Mouse (Mus musculus) myocyte (in vitro differentiated cells): ENCODE data around the gene Ncoa3. TPM values are rescaled to one million over a fixed set of nuclear protein-coding genes. Genes with fewer than 3 reads are reported as not detected.

Experiments
- H3K27me3 ChIP-seq: one replicate; pipeline ENCODE4 v1.6.1; 2011; ENCODE audit not compliant: control insufficient read depth, insufficient read depth, insufficient read length
- H3K36me3 ChIP-seq: one replicate; pipeline ENCODE4 v1.6.1; 2011; ENCODE audit not compliant: control insufficient read depth, insufficient read depth
- H3K4me2 ChIP-seq: one replicate; pipeline ENCODE4 v1.6.1; 2011; ENCODE audit warnings: low read depth, control low read depth
- H3K4me3 ChIP-seq: one replicate; pipeline ENCODE4 v1.5.1; 2011; ENCODE audit warnings: mild to moderate bottlenecking, control low read depth, moderate library complexity
- H3K79me2 ChIP-seq: one replicate; pipeline ENCODE4 v1.6.1; 2011; ENCODE audit not compliant: control insufficient read depth, insufficient read depth
- H3ac ChIP-seq: one replicate; pipeline ENCODE4 v1.6.1; 2011; ENCODE audit not compliant: control insufficient read depth, insufficient read length
- CEBPB ChIP-seq: IDR thresholded peaks from 2 replicates; pipeline ENCODE4 v1.6.1; 2011; ENCODE audit warnings: mild to moderate bottlenecking, moderate library complexity; ENCODE audit not compliant: poor library complexity, insufficient read depth, severe bottlenecking
- E2F4 ChIP-seq: IDR thresholded peaks from one replicate; pipeline ENCODE4 v1.6.1; 2011; ENCODE audit warnings: mild to moderate bottlenecking, control low read depth, moderate library complexity; ENCODE audit not compliant: insufficient read depth
- MAX ChIP-seq: IDR thresholded peaks from one replicate; pipeline ENCODE4 v1.6.1; 2011; ENCODE audit warnings: low read depth, mild to moderate bottlenecking, control low read depth
- MYOD1 ChIP-seq, 3 experiments: IDR thresholded peaks; one replicate each; pipeline ENCODE4 v1.6.1; 2011; ENCODE audit warnings: control low read depth in 2 of 3, low read depth in 2 of 3, mild to moderate bottlenecking in 2 of 3, moderate library complexity in 1 of 3; ENCODE audit not compliant: insufficient read length in 2 of 3, control insufficient read depth in 1 of 3
- MYOG ChIP-seq, 3 experiments: IDR thresholded peaks; one replicate each; pipeline ENCODE4 v1.6.1; 2011; ENCODE audit warnings: control low read depth in 2 of 3, low read depth in 2 of 3, mild to moderate bottlenecking in 2 of 3; ENCODE audit not compliant: insufficient read length in 2 of 3, control insufficient read depth in 1 of 3, insufficient read depth in 1 of 3
- POLR2A ChIP-seq: IDR thresholded peaks from one replicate; pipeline ENCODE4 v1.6.1; 2011; ENCODE audit warnings: low read depth, mild to moderate bottlenecking, control low read depth, moderate library complexity; ENCODE audit not compliant: insufficient read length
- POLR2AphosphoS2 ChIP-seq: IDR thresholded peaks from one replicate; pipeline ENCODE4 v1.6.1; 2011; ENCODE audit warnings: low read depth, control low read depth; ENCODE audit not compliant: insufficient read length
- REST ChIP-seq: IDR thresholded peaks from one replicate; pipeline ENCODE4 v1.6.1; 2011; ENCODE audit warnings: mild to moderate bottlenecking, control low read depth, moderate library complexity; ENCODE audit not compliant: insufficient read depth, insufficient read length
- SRF ChIP-seq: IDR thresholded peaks from one replicate; pipeline ENCODE4 v1.6.1; 2011; ENCODE audit warnings: low read depth; ENCODE audit not compliant: control insufficient read depth, insufficient read length
- TCF12 ChIP-seq: IDR thresholded peaks from one replicate; pipeline ENCODE4 v1.6.1; 2011; ENCODE audit warnings: mild to moderate bottlenecking, control low read depth; ENCODE audit not compliant: poor library complexity, insufficient read depth, severe bottlenecking
- TCF3 ChIP-seq: IDR thresholded peaks from one replicate; pipeline ENCODE4 v1.6.1; 2011; ENCODE audit warnings: low read depth, control low read depth; ENCODE audit not compliant: insufficient read length
- USF1 ChIP-seq: IDR thresholded peaks from one replicate; pipeline ENCODE4 v1.6.1; 2011; ENCODE audit warnings: low read depth, mild to moderate bottlenecking, control low read depth, moderate library complexity
- polyA plus RNA-seq: library from polyadenylated mRNA; unstranded; fragments of >200 nt; fragmentation: generic; extraction: Trizol; gene quantifications from one replicate; pipeline ENCODE4 v1.2.1, GENCODE M21; 2012; ENCODE audit warnings: missing spikeins

Ncoa3 gene
- polyA plus RNA-seq, 1 experiment: 5.8 TPM

DNA sequence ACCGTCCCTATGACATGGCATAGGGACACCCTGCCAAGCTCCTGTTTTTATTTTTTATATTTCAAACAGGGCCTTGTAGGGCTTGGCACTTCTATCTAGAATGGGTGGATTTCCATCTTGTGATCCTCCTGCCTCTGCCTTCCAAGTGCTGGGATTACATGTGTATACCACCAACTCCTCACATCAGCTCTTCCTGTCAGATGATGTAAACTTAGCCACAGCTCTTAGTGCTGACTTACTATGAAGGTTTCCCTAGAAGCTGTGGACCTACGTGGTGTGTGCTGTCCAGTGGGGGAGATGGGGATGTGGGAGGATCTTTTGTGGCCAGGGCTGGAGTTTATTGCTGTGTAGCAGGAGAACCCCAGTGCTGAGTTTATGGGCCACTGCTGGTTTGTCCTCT lies 8.9 kb downstream of the Ncoa3 start:
- no peaks in the 10 kb centered on the region for H3K36me3 ChIP-seq
- H3K27me3 ChIP-seq: no peaks in the 10 kb centered on the region
- H3ac ChIP-seq: no peak overlapping the region
- peaks cover 72% of the 10 kb centered on the region for H3K79me2 ChIP-seq
- no peak overlapping the region for H3K4me3 ChIP-seq
- no peak overlapping the region for H3K4me2 ChIP-seq
- TF ChIP-seq MAX (no peak), MYOD1 (IDR thresholded peaks at IDR 0.05; ENCODE audit: control insufficient read depth in 1 of 3, insufficient read length in 2 of 3, low read depth in 2 of 3) (no peak), CEBPB (no peak), USF1 (no peak), TCF12 (no peak)

DNA sequence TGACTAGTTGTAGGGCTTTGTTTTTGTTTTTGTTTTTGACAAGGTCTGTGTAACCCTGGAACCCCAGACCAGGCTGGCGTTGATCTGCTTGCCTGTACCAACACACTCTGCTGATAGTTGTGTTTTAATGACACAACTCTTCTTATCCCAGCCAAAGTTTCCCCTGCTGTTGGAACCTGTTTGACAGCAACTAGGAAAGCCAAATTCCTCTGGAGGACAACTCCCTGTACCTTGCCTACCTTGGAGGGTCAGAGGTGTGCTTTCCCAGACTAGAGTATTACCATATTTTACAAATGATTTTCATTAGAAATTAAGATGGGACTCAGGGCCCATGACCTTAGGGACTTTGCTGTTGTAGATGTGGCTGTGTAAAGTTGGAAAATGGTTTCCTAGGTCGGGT lies 9.3 kb downstream of the Ncoa3 start:
- no peak overlapping the region for H3K4me3 ChIP-seq
- H3ac ChIP-seq: no peak overlapping the region
- H3K4me2 ChIP-seq: no peak overlapping the region
- TF ChIP-seq TCF3: no peak
- TF ChIP-seq SRF: no peak
- TF ChIP-seq USF1: no peak
- no peak for TF ChIP-seq POLR2A
- TF ChIP-seq MYOG (IDR thresholded peaks at IDR 0.05; ENCODE audit: control insufficient read depth in 1 of 3, insufficient read depth in 1 of 3, insufficient read length in 2 of 3, low read depth in 2 of 3): no peak
- TF ChIP-seq POLR2AphosphoS2: no peak
- no peak for TF ChIP-seq MYOD1 (IDR thresholded peaks at IDR 0.05; ENCODE audit: control insufficient read depth in 1 of 3, insufficient read length in 2 of 3, low read depth in 2 of 3)
- no peak for TF ChIP-seq E2F4
- no peak for TF ChIP-seq CEBPB
- no peak for TF ChIP-seq REST
- TF ChIP-seq MAX: no peak
- no peak for TF ChIP-seq TCF12
- peaks cover 68% of the 10 kb centered on the region for H3K79me2 ChIP-seq
- H3K36me3 ChIP-seq: no peaks in the 10 kb centered on the region
- no peaks in the 10 kb centered on the region for H3K27me3 ChIP-seq

DNA sequence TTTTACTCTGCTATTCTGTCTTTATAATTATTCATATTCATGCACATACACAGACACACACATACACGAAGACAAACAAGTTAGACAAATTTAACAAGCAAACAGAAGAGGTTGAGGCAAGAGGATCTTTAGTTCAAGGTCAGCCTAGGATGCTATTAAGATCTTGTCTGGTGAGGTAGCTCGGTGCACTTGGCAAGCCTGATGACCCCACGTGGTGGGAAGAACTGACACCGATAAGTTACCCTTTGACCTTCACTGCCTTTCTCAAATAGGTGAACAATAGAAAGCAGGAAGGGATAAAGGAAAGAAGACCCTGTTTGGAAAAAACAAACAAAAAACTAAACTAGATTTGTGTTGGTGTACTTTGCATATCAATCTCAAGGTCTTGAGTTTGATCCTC lies 10.0 kb downstream of the Ncoa3 start:
- H3K4me3 ChIP-seq: no peak overlapping the region
- peaks cover 62% of the 10 kb centered on the region for H3K79me2 ChIP-seq
- TF ChIP-seq POLR2A (no peak), TCF3 (no peak), TCF12 (no peak), USF1 (no peak), REST (no peak), MAX (no peak)
- no peaks in the 10 kb centered on the region for H3K27me3 ChIP-seq
- no peaks in the 10 kb centered on the region for H3K36me3 ChIP-seq
- H3ac ChIP-seq: no peak overlapping the region
- H3K4me2 ChIP-seq: no peak overlapping the region

DNA sequence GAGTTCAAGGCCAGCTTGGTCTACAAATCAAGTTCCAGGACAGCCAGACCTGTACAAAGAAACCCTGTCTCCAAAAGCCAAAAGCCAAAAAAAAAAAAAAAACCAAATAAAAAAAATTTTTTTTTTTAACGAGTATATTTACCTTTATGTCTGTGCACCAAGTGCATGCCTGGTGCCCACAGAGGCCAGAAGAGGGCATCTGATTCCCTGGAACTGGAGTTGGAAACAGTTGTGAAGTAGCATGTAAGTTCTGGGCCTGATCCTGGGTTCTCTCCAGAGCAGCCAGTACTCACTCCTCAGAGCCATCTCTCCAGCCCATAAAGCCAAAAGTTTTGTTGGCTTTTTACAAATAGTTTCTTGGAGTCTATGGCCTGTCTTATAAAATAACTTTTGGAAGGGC lies 10.6 kb downstream of the Ncoa3 start:
- H3K79me2 ChIP-seq: peaks cover 56% of the 10 kb centered on the region
- H3K4me3 ChIP-seq: no peak overlapping the region
- H3K27me3 ChIP-seq: no peaks in the 10 kb centered on the region
- no peak overlapping the region for H3K4me2 ChIP-seq
- no peak overlapping the region for H3ac ChIP-seq
- no peaks in the 10 kb centered on the region for H3K36me3 ChIP-seq
- no peak for TF ChIP-seq REST
- TF ChIP-seq MAX: no peak
- no peak for TF ChIP-seq TCF3
- TF ChIP-seq USF1: no peak
- TF ChIP-seq CEBPB: no peak
- TF ChIP-seq E2F4: no peak
- no peak for TF ChIP-seq SRF
- no peak for TF ChIP-seq MYOG (IDR thresholded peaks at IDR 0.05; ENCODE audit: control insufficient read depth in 1 of 3, insufficient read depth in 1 of 3, insufficient read length in 2 of 3, low read depth in 2 of 3)
- TF ChIP-seq POLR2A: no peak
- no peak for TF ChIP-seq POLR2AphosphoS2
- no peak for TF ChIP-seq TCF12
- no peak for TF ChIP-seq MYOD1 (IDR thresholded peaks at IDR 0.05; ENCODE audit: control insufficient read depth in 1 of 3, insufficient read length in 2 of 3, low read depth in 2 of 3)

DNA sequence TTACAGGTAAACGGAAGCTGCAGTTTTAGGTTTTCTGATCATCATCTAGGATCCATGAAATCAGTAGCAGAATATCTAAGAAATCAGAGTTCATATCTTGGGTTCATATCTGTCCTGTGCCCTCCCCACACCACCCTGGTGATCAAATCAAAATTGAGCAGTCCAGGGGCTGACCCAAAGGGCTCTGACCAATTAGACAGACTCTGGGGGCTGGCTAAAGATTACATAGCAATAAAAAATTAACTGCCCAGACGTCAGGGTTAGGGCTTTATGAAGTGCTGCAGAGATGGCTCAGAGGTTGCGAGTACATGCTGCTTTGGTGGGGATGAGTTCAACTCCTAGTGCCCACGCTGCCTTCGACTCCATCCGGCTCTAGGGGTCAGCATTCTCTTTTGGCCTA lies 14.6 kb downstream of the Ncoa3 start:
- H3K4me3 ChIP-seq: no peak overlapping the region

More for the DNA sequence above, 14.6 kb downstream of the Ncoa3 start:
- H3K4me2 ChIP-seq: no peak overlapping the region
- H3K79me2 ChIP-seq: peaks cover 55% of the 10 kb centered on the region
- H3K36me3 ChIP-seq: no peaks in the 10 kb centered on the region
- H3K27me3 ChIP-seq: no peaks in the 10 kb centered on the region
- TF ChIP-seq MYOD1 (IDR thresholded peaks at IDR 0.05; ENCODE audit: control insufficient read depth in 1 of 3, insufficient read length in 2 of 3, low read depth in 2 of 3) (no peak), E2F4 (no peak), MYOG (IDR thresholded peaks at IDR 0.05; ENCODE audit: control insufficient read depth in 1 of 3, insufficient read depth in 1 of 3, insufficient read length in 2 of 3, low read depth in 2 of 3) (no peak), SRF (no peak), REST (no peak), USF1 (no peak), POLR2A (no peak), TCF12 (no peak), POLR2AphosphoS2 (no peak), CEBPB (no peak), TCF3 (no peak), MAX (no peak)
- H3ac ChIP-seq: no peak overlapping the region
